Mouse (Mus musculus) limb, embryonic 11.5 days (tissue): ENCODE measurements around the gene 1500015O10Rik. TPM values are rescaled to one million over a fixed set of nuclear protein-coding genes. Genes with fewer than 3 reads are reported as not detected.

Experiments used
- ATAC-seq: fragments of 200-750 bp; cut with Nextera tagmentation; 2 replicates; pipeline ENCODE4 v1.8.0; 2017; ENCODE audit warnings: low read depth; ENCODE audit not compliant: insufficient number of reproducible peaks, low FRiP score, low TSS enrichment
- DNase-seq: peaks from one replicate; pipeline ENCODE4 v3.0.0-alpha.2; 2015; ENCODE audit warnings: low spot score
- H3K27ac ChIP-seq: fragments of 300-500 bp; sonication (generic); replicated peaks from 2 replicates; pipeline ENCODE4 v1.5.1; 2014; ENCODE audit warnings: low read depth, mild to moderate bottlenecking, low read length
- H3K27me3 ChIP-seq: fragments of 300-500 bp; sonication (generic); 2 replicates; pipeline ENCODE4 v1.6.1; 2014; ENCODE audit warnings: mild to moderate bottlenecking, low read length, mixed read lengths; ENCODE audit not compliant: control insufficient read depth, insufficient read depth
- H3K36me3 ChIP-seq: fragments of 300-500 bp; sonication (generic); 2 replicates; pipeline ENCODE4 v1.6.1; 2014; ENCODE audit warnings: mild to moderate bottlenecking, low read length, moderate library complexity, mixed read lengths; ENCODE audit not compliant: control insufficient read depth, insufficient read depth
- H3K4me1 ChIP-seq: fragments of 300-500 bp; sonication (generic); 2 replicates; pipeline ENCODE4 v1.6.1; 2014; ENCODE audit warnings: low read length, mixed read lengths; ENCODE audit not compliant: control insufficient read depth, insufficient read depth
- H3K4me2 ChIP-seq: fragments of 300-500 bp; sonication (generic); 2 replicates; pipeline ENCODE4 v1.6.1; 2014; ENCODE audit warnings: low read depth, mild to moderate bottlenecking, moderate library complexity; ENCODE audit not compliant: severe bottlenecking
- H3K4me3 ChIP-seq: fragments of 300-500 bp; sonication (generic); 2 replicates; pipeline ENCODE4 v1.5.1; 2014; ENCODE audit warnings: low read depth, low read length
- H3K9ac ChIP-seq: fragments of 300-500 bp; sonication (generic); 2 replicates; pipeline ENCODE4 v1.6.1; 2014; ENCODE audit warnings: mild to moderate bottlenecking, low read length
- H3K9me3 ChIP-seq: fragments of 300-500 bp; sonication (generic); 2 replicates; pipeline ENCODE4 v1.6.1; 2016; ENCODE audit warnings: low read length; ENCODE audit not compliant: control insufficient read depth
- WGBS: fragments of 180-500 bp; shearing (Covaris S2); extraction: QIAGEN DNeasy Blood & Tissue Kit; methylation state at CpG from one replicate; pipeline ENCODE4 v1.1.7; 2014; 5-methylcytosine and 5-hydroxymethylcytosine counted together
- polyA plus RNA-seq: library from polyadenylated mRNA; unstranded; fragments of >200 nt; fragmentation: Nextera tagmentation; extraction: Ambion mirVana; gene quantifications from 2 replicates; pipeline ENCODE4 v1.2.1, GENCODE M21; 2014

The 1500015O10Rik gene
- 0.50 and 0.51 TPM in 2 replicates for polyA plus RNA-seq

DNA sequence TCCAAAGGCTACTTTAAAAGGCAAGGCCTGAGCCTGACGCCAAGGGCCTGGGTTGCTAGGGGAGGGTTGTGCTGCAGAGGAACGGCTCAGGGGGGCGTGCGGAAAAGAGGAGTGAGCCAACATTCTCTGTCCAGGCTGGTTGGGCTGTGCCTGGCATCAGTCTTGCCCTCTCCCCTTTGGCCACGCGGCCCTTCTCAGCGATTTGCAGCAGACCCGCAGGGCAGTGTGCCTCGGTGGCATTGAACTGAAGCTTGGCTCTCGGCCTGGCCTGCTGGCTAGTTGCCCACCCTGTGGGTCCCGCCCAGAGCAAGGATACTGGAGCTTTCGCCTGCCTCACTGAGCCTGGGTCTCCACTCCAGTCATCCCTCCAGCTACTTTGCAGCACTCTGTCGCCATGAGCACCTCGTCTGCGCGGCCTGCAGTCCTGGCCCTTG lies at the start of gene 1500015O10Rik:
Gene 1500015O10Rik (plus strand): TSS at position 112 of the 434 bp plus-strand sequence.
- Histone ChIP-seq H3K36me3 (no peaks in the 10 kb centered on the region), H3K9ac (no peak within 1 kb of the TSS), H3K9me3 (no peaks in the 10 kb centered on the region), H3K27me3 (no peaks in the 10 kb centered on the region), H3K4me3 (no peak within 1 kb of the TSS), H3K4me1 (no peaks in the 10 kb centered on the region), H3K27ac (no peak within 1 kb of the TSS), H3K4me2 (no peak within 1 kb of the TSS)
- WGBS, result 67% methylated on average over 16 of the region's 16 CpGs
- ATAC-seq (no peak), DNase-seq (no peak)

DNA sequence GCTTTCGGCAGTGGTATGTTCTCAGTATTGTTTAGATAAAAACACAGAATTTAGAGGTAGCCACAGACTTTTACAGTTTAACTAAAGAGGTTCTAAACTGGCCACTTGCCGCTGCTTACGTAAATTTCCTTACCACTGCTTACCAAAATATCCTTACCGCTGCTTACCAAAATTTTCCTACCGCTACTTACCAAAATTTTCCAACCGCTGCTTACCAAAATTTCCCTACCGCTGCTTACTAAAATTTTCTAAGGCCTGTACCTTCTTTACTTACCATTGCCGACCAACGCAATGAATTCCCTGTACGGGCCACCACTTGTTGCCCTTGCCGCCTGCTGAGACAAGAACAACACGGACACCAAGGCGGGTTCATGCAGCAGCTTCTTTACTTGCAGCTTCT lies 40.4 kb upstream of the 1500015O10Rik start:
- no peak for ATAC-seq
- no peak overlapping the region for H3K4me2 ChIP-seq
- H3K27me3 ChIP-seq, result no peaks in the 10 kb centered on the region

DNA sequence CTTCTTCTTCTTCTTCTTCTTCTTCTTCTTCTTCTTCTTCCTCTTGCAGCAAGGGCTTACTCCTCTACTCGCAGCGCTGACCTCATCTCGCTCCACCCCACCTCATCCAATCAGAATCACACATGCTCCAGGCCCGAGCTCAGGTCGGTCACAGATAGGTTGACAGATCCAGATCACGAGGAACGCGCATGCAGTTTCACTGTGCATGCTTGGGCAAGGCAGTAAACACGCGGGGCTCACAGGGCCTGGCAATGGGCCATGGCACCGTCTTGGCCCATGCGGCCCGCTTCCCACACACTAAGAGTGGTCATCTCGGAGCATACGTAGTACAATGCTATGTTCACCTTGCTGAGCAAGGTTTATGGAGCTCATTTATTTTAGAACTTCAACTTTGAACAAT lies 39.9 kb upstream of the 1500015O10Rik start:
- H3K9ac ChIP-seq, result no peak overlapping the region
- H3K36me3 ChIP-seq, result no peaks in the 10 kb centered on the region
- H3K4me1 ChIP-seq, result 0 out of 2 replicates have a peak, but pooled peaks cover 3% of the 10 kb centered on the region
- no peaks in the 10 kb centered on the region for H3K27me3 ChIP-seq
- no peak overlapping the region for H3K4me2 ChIP-seq
- WGBS, result 92% methylated on average over 15 of the region's 15 CpGs
- ATAC-seq (no peak), DNase-seq (no peak)
- H3K27ac ChIP-seq, result no peak overlapping the region
- H3K9me3 ChIP-seq, result peaks cover 5% of the 10 kb centered on the region
- H3K4me3 ChIP-seq, result no peak overlapping the region

More for the DNA sequence above, 40.4 kb upstream of the 1500015O10Rik start:
- 92% methylated on average over 13 of the region's 13 CpGs for WGBS
- H3K4me1 ChIP-seq, result 0 out of 2 replicates have a peak, but pooled peaks cover 2% of the 10 kb centered on the region
- peaks cover 5% of the 10 kb centered on the region for H3K9me3 ChIP-seq
- DNase-seq, result no peak
- no peaks in the 10 kb centered on the region for H3K36me3 ChIP-seq
- H3K27ac ChIP-seq, result no peak overlapping the region
- H3K4me3 ChIP-seq, result no peak overlapping the region
- no peak overlapping the region for H3K9ac ChIP-seq

DNA sequence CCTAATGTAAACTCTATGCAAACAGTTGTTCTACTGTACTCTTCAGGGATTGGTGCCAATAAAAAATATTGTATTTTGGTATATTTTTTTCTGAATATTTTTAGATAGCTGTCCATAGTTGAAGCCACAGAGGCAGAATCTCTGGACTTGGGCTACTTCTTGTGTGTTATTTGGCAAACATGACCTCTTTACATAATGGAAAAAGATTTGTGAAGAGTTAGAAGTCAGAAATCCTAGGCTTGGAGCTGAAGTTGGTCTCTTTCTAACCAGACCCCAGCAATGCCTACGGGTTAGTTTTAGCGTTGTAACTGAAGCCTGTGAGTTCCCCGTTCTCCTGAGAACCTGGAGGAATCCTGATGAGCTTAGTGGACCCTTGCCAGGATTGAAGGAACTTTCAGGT lies 36.3 kb upstream of the 1500015O10Rik start:
- Histone ChIP-seq H3K27me3 (no peaks in the 10 kb centered on the region), H3K27ac (no peak overlapping the region), H3K4me3 (no peak overlapping the region), H3K9me3 (no peaks in the 10 kb centered on the region), H3K4me1 (peaks cover 8% of the 10 kb centered on the region; the same call in 1 of the 2 replicates), H3K9ac (no peak overlapping the region), H3K4me2 (no peak overlapping the region), H3K36me3 (no peaks in the 10 kb centered on the region)
- ATAC-seq, result no peak
- WGBS, result 82% methylated on average over 3 of the region's 3 CpGs
- peak; percentile 7 for DNase-seq

DNA sequence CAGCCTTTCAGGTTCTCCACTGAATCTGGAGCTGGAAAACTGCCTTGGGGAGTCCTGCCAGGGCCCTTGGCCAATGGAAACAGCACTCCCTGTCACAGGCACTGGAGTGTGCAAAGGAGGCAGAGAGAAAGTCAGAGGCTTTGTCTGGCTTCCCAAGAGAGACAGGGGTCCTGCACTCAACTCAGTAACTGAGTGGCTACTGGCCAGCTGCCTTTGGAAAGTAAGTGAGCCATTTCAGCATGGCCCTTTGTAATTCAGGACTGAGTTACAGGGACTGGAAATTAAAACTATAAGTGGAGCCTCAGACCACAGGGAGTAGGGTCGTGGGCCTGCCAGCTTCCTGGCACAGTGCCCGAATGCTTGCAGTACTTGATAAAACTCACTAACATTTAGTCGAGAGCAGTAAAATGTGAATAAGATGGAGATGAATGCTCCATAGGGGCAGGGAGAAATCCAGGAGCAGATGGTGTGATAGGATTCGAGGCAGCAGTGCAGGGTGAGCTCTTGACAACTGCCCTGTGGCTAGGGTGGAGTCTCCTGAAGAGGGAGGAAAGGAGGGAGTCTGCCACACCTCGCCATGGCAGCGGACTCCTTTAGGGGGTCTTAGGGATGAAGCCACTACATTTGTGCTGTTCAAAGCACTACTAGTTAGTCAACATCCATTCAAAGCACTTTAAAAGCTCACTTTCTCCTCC lies 35.4 kb upstream of the 1500015O10Rik start:
- H3K27ac ChIP-seq, result peak overlapping the region; percentile 51
- ATAC-seq (no peak), DNase-seq (peak; percentile 27)
- H3K27me3 ChIP-seq, result no peaks in the 10 kb centered on the region
- H3K9me3 ChIP-seq, result no peaks in the 10 kb centered on the region
- H3K4me2 ChIP-seq, result no peak overlapping the region; the same call in 1 of the 2 replicates
- peak overlapping the region; percentile 34; the same call in 1 of the 2 replicates for H3K9ac ChIP-seq
- 48% methylated on average over 6 of the region's 6 CpGs for WGBS
- no peak overlapping the region for H3K4me3 ChIP-seq
- peaks cover 8% of the 10 kb centered on the region; the same call in 1 of the 2 replicates for H3K4me1 ChIP-seq
- no peaks in the 10 kb centered on the region for H3K36me3 ChIP-seq

DNA sequence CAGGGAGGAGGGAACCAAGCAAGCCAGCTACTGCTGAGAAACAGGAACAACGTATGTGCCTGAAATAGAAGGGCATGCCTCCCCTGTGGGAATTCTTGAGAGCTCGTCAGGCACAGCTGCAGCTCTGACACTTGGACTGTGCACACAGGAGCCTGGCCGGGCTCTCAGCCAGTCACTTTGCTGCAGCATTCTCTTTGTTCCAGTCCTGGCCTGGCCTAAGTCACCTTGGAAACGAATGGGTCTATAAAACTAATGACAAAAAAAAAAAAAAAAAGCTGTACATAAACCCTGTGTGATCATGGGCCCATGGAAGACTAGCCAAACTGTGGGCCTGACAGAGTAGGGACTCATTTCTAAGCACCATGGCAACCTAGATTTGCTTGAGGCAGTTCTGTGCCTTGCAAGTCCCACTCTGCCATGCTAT lies 31.8 kb upstream of the 1500015O10Rik start:
- peak overlapping the region; percentile 57 for H3K27ac ChIP-seq
- H3K27me3 ChIP-seq, result no peaks in the 10 kb centered on the region
- H3K4me2 ChIP-seq, result no peak overlapping the region
- 11% methylated on average over 4 of the region's 4 CpGs for WGBS
- H3K9me3 ChIP-seq, result no peaks in the 10 kb centered on the region
- DNase-seq, result peak; percentile 56
- no peaks in the 10 kb centered on the region for H3K36me3 ChIP-seq
- ATAC-seq, result peak; percentile 92
- no peak overlapping the region for H3K9ac ChIP-seq
- H3K4me3 ChIP-seq, result no peak overlapping the region
- H3K4me1 ChIP-seq, result peaks cover 8% of the 10 kb centered on the region; the same call in 1 of the 2 replicates

DNA sequence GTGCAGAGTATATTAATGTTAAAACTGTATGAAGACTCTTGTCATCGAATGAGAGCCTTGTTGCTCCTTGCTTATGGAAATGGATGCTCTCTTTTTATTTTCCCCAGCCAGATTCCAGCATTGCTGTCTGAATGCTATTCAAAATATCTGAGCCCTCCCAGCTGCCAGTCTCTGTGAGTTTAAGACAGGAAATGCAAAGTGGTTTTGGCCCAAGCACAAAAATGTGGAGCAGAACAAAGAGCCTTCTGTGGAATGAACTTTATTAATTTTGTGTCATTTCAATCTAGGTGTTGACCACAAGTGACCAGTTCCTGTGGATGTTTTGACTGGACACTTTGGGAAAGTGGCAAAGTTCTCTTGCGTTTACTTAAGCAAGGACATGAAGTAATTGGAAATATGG lies 15.6 kb upstream of the 1500015O10Rik start:
- no peak overlapping the region for H3K4me3 ChIP-seq
- WGBS, result 90% methylated on average over 2 of the region's 2 CpGs
- no peak overlapping the region for H3K27ac ChIP-seq
- DNase-seq (no peak), ATAC-seq (no peak)
- H3K36me3 ChIP-seq, result no peaks in the 10 kb centered on the region
- H3K4me2 ChIP-seq, result no peak overlapping the region
- H3K4me1 ChIP-seq, result 0 out of 2 replicates have a peak, but pooled peaks cover 4% of the 10 kb centered on the region
- no peaks in the 10 kb centered on the region for H3K9me3 ChIP-seq
- no peak overlapping the region for H3K9ac ChIP-seq
- no peaks in the 10 kb centered on the region for H3K27me3 ChIP-seq

DNA sequence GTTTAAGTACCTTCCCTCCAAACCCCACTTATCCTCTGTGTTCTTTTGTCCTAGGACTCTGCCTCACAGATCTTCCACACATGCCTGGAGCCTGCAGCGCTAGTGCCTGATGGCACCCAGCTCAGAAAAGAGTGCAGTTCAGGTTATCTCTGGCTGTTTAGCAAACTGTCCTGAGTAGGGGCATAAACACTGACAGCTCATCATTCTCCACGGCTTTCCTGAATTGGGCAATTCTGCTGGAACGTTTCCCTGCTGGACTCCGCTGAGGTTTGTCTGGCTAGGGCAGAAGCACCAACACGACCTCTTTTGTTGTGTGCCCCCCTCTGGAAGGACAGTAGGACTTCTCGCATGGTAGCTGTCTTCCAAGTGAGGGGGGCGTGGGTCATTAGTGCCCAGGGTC lies 12.4 kb upstream of the 1500015O10Rik start:
- 70% methylated on average over 7 of the region's 7 CpGs for WGBS
- H3K4me1 ChIP-seq, result 0 out of 2 replicates have a peak, but pooled peaks cover 4% of the 10 kb centered on the region
- H3K4me3 ChIP-seq, result no peak overlapping the region
- H3K4me2 ChIP-seq, result no peak overlapping the region
- H3K9me3 ChIP-seq, result no peaks in the 10 kb centered on the region
- H3K36me3 ChIP-seq, result no peaks in the 10 kb centered on the region
- H3K27ac ChIP-seq, result no peak overlapping the region
- DNase-seq (no peak), ATAC-seq (no peak)
- no peak overlapping the region for H3K9ac ChIP-seq
- no peaks in the 10 kb centered on the region for H3K27me3 ChIP-seq
